14 mouse cellular contexts compared by ENCODE assay signal in genomic region chr9:57271081-57271480, GRCm38 (mm10). TPM values are rescaled to one million over a fixed set of nuclear protein-coding genes. Genes with fewer than 3 reads are reported as not detected.
"Had no signal": no experiment of that assay in that cellular context is flagged by ENCODE, and none has a peak within 500 bp of the region (broad histone marks: within the 10 kb centered on the region; RNA-seq: fewer than 3 reads in every experiment).

No protein-coding gene starts in this region.

- H3K9ac ChIP-seq: liver, embryonic 15.5 days; neural tube, embryonic 12.5 days had no signal

- H3K4me2 ChIP-seq: liver, embryonic 11.5 days; liver, embryonic 15.5 days; neural tube, embryonic 12.5 days had no signal

- H3K27ac ChIP-seq: kidney, postnatal 0 days; left cerebral cortex, adult 2 months; liver, embryonic 15.5 days; neural tube, embryonic 12.5 days had no signal

- DNase-seq: lung, adult 2 months; lung, postnatal 10 days; thymus, adult 18-20 months; thymus, postnatal 14 days had no signal

- H3K4me3 ChIP-seq: left cerebral cortex, adult 2 months; liver, embryonic 15.5 days; midbrain, embryonic 10.5 days; neural tube, embryonic 12.5 days had no signal

- H3K27me3 ChIP-seq: neural tube, embryonic 12.5 days had no signal

- H3K9me3 ChIP-seq: limb, embryonic 10.5 days; liver, embryonic 15.5 days; midbrain, embryonic 10.5 days; neural tube, embryonic 12.5 days had no signal

- H3K36me3 ChIP-seq: limb, embryonic 10.5 days; liver, embryonic 15.5 days; midbrain, embryonic 10.5 days; neural tube, embryonic 12.5 days had no signal

RNA-seq across cellular contexts. Expression of gene Trcg1, which starts 34.7 kb away (rescaled TPM):
- polyA plus RNA-seq: limb, embryonic 10.5 days; limb, embryonic 14.5 days; liver, embryonic 11.5 days; liver, embryonic 15.5 days; lung, adult 2 months; midbrain, embryonic 10.5 days; midbrain, embryonic 14.5 days; neural tube, embryonic 12.5 days; stomach, embryonic 14.5 days had no signal
